ENCODE assay signal across 8 mouse cellular contexts in genomic region chr11:32321196-32321565, GRCm38 (mm10). TPM values are rescaled to one million over a fixed set of nuclear protein-coding genes. Genes with fewer than 3 reads are reported as not detected.
A peak's percentile ranks its signal among the peaks of the same experiment; 100 is the strongest.
DNase-seq lines count a peak whose midpoint lies in the region; ATAC-seq lines count a peak whose summit lies in the region.

No protein-coding gene starts in this region.

- DNase-seq in ovary, postnatal 14 days (ENCODE audit: low spot score): peak; percentile 37
- DNase-seq in ovary, postnatal 10 days (ENCODE audit: low spot score): no peak
- DNase-seq in brain, adult 2 months (ENCODE audit: low read depth, low spot score): peak; percentile 78
- DNase-seq in heart, postnatal 4 days: peak; percentile 78
- peak; percentile 83 for DNase-seq in left cerebral cortex, postnatal 4 days
- DNase-seq in monocyte, adult 2 months (ENCODE audit: low read depth in 1 of 2, low spot score in 2 of 2): peak; percentile 28 to 43
- peak; percentile 78 for DNase-seq in testis, postnatal 14 days (ENCODE audit: low spot score)

- intact Hi-C loops in left cerebral cortex, postnatal 4 days (cut with DNase I): loop anchor here (10.0 kb wide), 1 partner anchor 106 kb away; no protein-coding TSS in a partner anchor

- peak; percentile 83 for ATAC-seq in erythroblast, adult 5-6 weeks (replicated peaks; ENCODE audit: low FRiP score, poor library complexity, severe bottlenecking)

RNA-seq across cellular contexts. Expression of gene Hbq1a, which starts 21.3 kb away (rescaled TPM):
- total RNA-seq in erythroblast, adult 5-6 weeks (2015; ENCODE audit: low replicate concordance): 28.2 and 42.2 TPM in 2 replicates
- total RNA-seq in erythroblast, adult 5-6 weeks (2017; ENCODE audit: low replicate concordance): 17.0 and 21.0 TPM in 2 replicates
- under 1 TPM in 1 of 2 experiments, not detected in 1; 0.77 TPM for total RNA-seq in heart, postnatal 4 days (2021)
- total RNA-seq in left cerebral cortex, postnatal 4 days (2021): 1 to 10 TPM; 1.9 to 3.1 TPM

RNA-seq across cellular contexts. Expression of gene Hba-a2, which starts 24.9 kb away (rescaled TPM):
- 143,341 and 149,783 TPM in 2 replicates for total RNA-seq in erythroblast, adult 5-6 weeks (2015; ENCODE audit: low replicate concordance)
- total RNA-seq in erythroblast, adult 5-6 weeks (2017; ENCODE audit: low replicate concordance): 224,706 and 268,423 TPM in 2 replicates
- over 10,000 TPM in 1 of 2 experiments, 1,000 to 10,000 TPM in 1; 3,595 to 11,404 TPM for total RNA-seq in heart, postnatal 4 days (2021)
- 100 to 1,000 TPM in 1 of 2 experiments, 10 to 100 TPM in 1; 33.9 to 114 TPM for total RNA-seq in left cerebral cortex, postnatal 4 days (2021)

RNA-seq across cellular contexts. Expression of gene Sh3pxd2b, which starts 26.4 kb away (rescaled TPM):
- total RNA-seq in erythroblast, adult 5-6 weeks (2015; ENCODE audit: low replicate concordance): 0.42 and 0.96 TPM in 2 replicates
- 0.28 and 0.85 TPM in 2 replicates for total RNA-seq in erythroblast, adult 5-6 weeks (2017; ENCODE audit: low replicate concordance)
- 10 to 100 TPM; 30.1 to 31.0 TPM for total RNA-seq in heart, postnatal 4 days (2021)
- 10 to 100 TPM; 43.8 to 48.2 TPM for total RNA-seq in left cerebral cortex, postnatal 4 days (2021)

RNA-seq across cellular contexts. Expression of gene Hbq1b, which starts 34.4 kb away (rescaled TPM):
- total RNA-seq in erythroblast, adult 5-6 weeks (2015; ENCODE audit: low replicate concordance): 294 and 334 TPM in 2 replicates
- total RNA-seq in erythroblast, adult 5-6 weeks (2017; ENCODE audit: low replicate concordance): 138 and 139 TPM in 2 replicates
- 1 to 10 TPM in 1 of 2 experiments, not detected in 1; 1.2 TPM for total RNA-seq in heart, postnatal 4 days (2021)
- 1 to 10 TPM; 3.4 to 5.2 TPM for total RNA-seq in left cerebral cortex, postnatal 4 days (2021)

RNA-seq across cellular contexts. Expression of gene Hba-a1, which starts 37.9 kb away (rescaled TPM):
- 59,368 and 63,767 TPM in 2 replicates for total RNA-seq in erythroblast, adult 5-6 weeks (2015; ENCODE audit: low replicate concordance)
- 14,861 and 24,674 TPM in 2 replicates for total RNA-seq in erythroblast, adult 5-6 weeks (2017; ENCODE audit: low replicate concordance)
- total RNA-seq in heart, postnatal 4 days (2021): over 10,000 TPM in 1 of 2 experiments, 1,000 to 10,000 TPM in 1; 3,912 to 12,509 TPM
- total RNA-seq in left cerebral cortex, postnatal 4 days (2021): 100 to 1,000 TPM in 1 of 2 experiments, 10 to 100 TPM in 1; 42.1 to 158 TPM

Comparison
In these comparisons a context has a peak if more than half of its experiments do, and no peak if none do; other contexts are left out.
1. RNA of gene Hbq1a, which starts 21.3 kb away (total RNA-seq): 17.0 to 42.2 TPM in erythroblast, adult 5-6 weeks; 1.9 to 3.1 TPM in left cerebral cortex, postnatal 4 days and 0.77 TPM in heart, postnatal 4 days; every median in the first group is over 4 times any median in the second.
2. RNA of gene Hba-a2, which starts 24.9 kb away (total RNA-seq): 143,341 to 268,423 TPM in erythroblast, adult 5-6 weeks and 3,595 to 11,404 TPM in heart, postnatal 4 days; 33.9 to 114 TPM in left cerebral cortex, postnatal 4 days; every median in the first group is over 10 times any median in the second.
3. RNA of gene Sh3pxd2b, which starts 26.4 kb away (total RNA-seq): 43.8 to 48.2 TPM in left cerebral cortex, postnatal 4 days and 30.1 to 31.0 TPM in heart, postnatal 4 days; 0.28 to 0.96 TPM in erythroblast, adult 5-6 weeks; every median in the first group is over 10 times any median in the second.